Mouse (Mus musculus) liver, postnatal 0 days (tissue): ENCODE data around the gene Ccn5. TPM values are rescaled to one million over a fixed set of nuclear protein-coding genes. Genes with fewer than 3 reads are reported as not detected.

Source experiments
- ATAC-seq: fragments of 200-750 bp; cut with Nextera tagmentation; 2 replicates; pipeline ENCODE4 v1.8.0; 2017; ENCODE audit warnings: mild to moderate bottlenecking, moderate library complexity
- DNase-seq: peaks from one replicate; pipeline ENCODE4 v3.0.0-alpha.2; 2016
- H3K27ac ChIP-seq: fragments of 300-500 bp; sonication (generic); 2 replicates; pipeline ENCODE4 v1.5.1; 2014; ENCODE audit warnings: antibody characterized with exemption, moderate library complexity, mild to moderate bottlenecking, low read depth
- H3K27me3 ChIP-seq: fragments of 300-500 bp; sonication (generic); 2 replicates; pipeline ENCODE4 v1.6.1; 2014; ENCODE audit warnings: low read length, control low read depth, mixed read lengths; ENCODE audit not compliant: insufficient read depth
- H3K36me3 ChIP-seq: fragments of 300-500 bp; sonication (generic); replicated peaks from 2 replicates; pipeline ENCODE4 v1.6.1; 2014; ENCODE audit warnings: mild to moderate bottlenecking, control low read depth, low read length, moderate library complexity, mixed read lengths; ENCODE audit not compliant: insufficient read depth
- H3K4me1 ChIP-seq: fragments of 300-500 bp; sonication (generic); 2 replicates; pipeline ENCODE4 v1.6.1; 2014; ENCODE audit warnings: antibody characterized with exemption, mild to moderate bottlenecking, control low read depth; ENCODE audit not compliant: insufficient read depth
- H3K4me2 ChIP-seq: fragments of 300-500 bp; sonication (generic); 2 replicates; pipeline ENCODE4 v1.6.1; 2014; ENCODE audit warnings: low read depth, mild to moderate bottlenecking, low read length, moderate library complexity, mixed read lengths
- H3K4me3 ChIP-seq: fragments of 300-500 bp; sonication (generic); 2 replicates; pipeline ENCODE4 v1.5.1; 2014; ENCODE audit warnings: low read depth, low read length
- H3K9ac ChIP-seq: fragments of 300-500 bp; sonication (generic); replicated peaks from 2 replicates; pipeline ENCODE4 v1.6.1; 2014; ENCODE audit warnings: mild to moderate bottlenecking, moderate library complexity
- H3K9me3 ChIP-seq: fragments of 300-500 bp; sonication (generic); 2 replicates; pipeline ENCODE4 v1.6.1; 2016; ENCODE audit warnings: mild to moderate bottlenecking, control low read depth, low read length, mixed read lengths
- CTCF ChIP-seq: sonication (generic); IDR thresholded peaks from 2 replicates; pipeline ENCODE4 v1.5.1; 2016; ENCODE audit warnings: antibody characterized with exemption, low read depth
- EP300 ChIP-seq: IDR thresholded peaks from 2 replicates; pipeline ENCODE4 v1.6.1; 2016; ENCODE audit warnings: antibody characterized with exemption, low read depth, mild to moderate bottlenecking
- WGBS: fragments of 180-500 bp; shearing (Covaris S2); extraction: QIAGEN DNeasy Blood & Tissue Kit; methylation state at CpG from one replicate; pipeline ENCODE4 v1.1.7; 2014; ENCODE audit not compliant: insufficient replicate concordance; 5-methylcytosine and 5-hydroxymethylcytosine counted together
- polyA plus RNA-seq: library from polyadenylated mRNA; unstranded; fragments of >200 nt; fragmentation: Nextera tagmentation; extraction: Ambion mirVana; gene quantifications from 2 replicates; pipeline ENCODE4 v1.2.1, GENCODE M21; 2015

Ccn5 gene
- polyA plus RNA-seq, 1 experiment from 2014 or later: 0.06 TPM

GRCm38 (mm10) chr2:163831163-163831562, 10.5 kb downstream of the Ccn5 start:
- Histone ChIP-seq H3K27me3 (no peaks in the 10 kb centered on the region), H3K4me1 (no peaks in the 10 kb centered on the region), H3K36me3 (no peaks in the 10 kb centered on the region), H3K4me3 (no peak overlapping the region), H3K27ac (no peak overlapping the region), H3K4me2 (no peak overlapping the region), H3K9ac (no peak overlapping the region), H3K9me3 (no peaks in the 10 kb centered on the region)
- no peak for ATAC-seq
- no peak for DNase-seq
- TF ChIP-seq CTCF (no peak), EP300 (no peak)
- WGBS: 42% methylated on average over 1 of the region's 1 CpGs

GRCm38 (mm10) chr2:163838043-163838442, 17.4 kb downstream of the Ccn5 start:
- no peak for TF ChIP-seq EP300
- peak; percentile 99 for TF ChIP-seq CTCF
- ATAC-seq (peak; percentile 73), DNase-seq (peak; percentile 80)
- H3K4me1 ChIP-seq: no peaks in the 10 kb centered on the region
- H3K27ac ChIP-seq: no peak overlapping the region
- H3K4me3 ChIP-seq: no peak overlapping the region
- no peak overlapping the region for H3K9ac ChIP-seq
- H3K27me3 ChIP-seq: no peaks in the 10 kb centered on the region
- WGBS: 24% methylated on average over 9 of the region's 9 CpGs
- H3K9me3 ChIP-seq: no peaks in the 10 kb centered on the region
- no peaks in the 10 kb centered on the region for H3K36me3 ChIP-seq
- H3K4me2 ChIP-seq: no peak overlapping the region

GRCm38 (mm10) chr2:163839519-163839918, 18.9 kb downstream of the Ccn5 start:
- WGBS: 47% methylated on average over 6 of the region's 6 CpGs
- Histone ChIP-seq H3K9ac (no peak overlapping the region), H3K27ac (no peak overlapping the region), H3K4me1 (no peaks in the 10 kb centered on the region), H3K36me3 (no peaks in the 10 kb centered on the region), H3K4me3 (no peak overlapping the region), H3K4me2 (no peak overlapping the region), H3K9me3 (no peaks in the 10 kb centered on the region), H3K27me3 (no peaks in the 10 kb centered on the region)
- peak; percentile 83 for DNase-seq
- peak; percentile 86 for ATAC-seq
- TF ChIP-seq CTCF (no peak), EP300 (no peak)

GRCm38 (mm10) chr2:163842043-163842442, 21.4 kb downstream of the Ccn5 start:
- Histone ChIP-seq H3K9me3 (no peaks in the 10 kb centered on the region), H3K36me3 (no peaks in the 10 kb centered on the region), H3K27me3 (no peaks in the 10 kb centered on the region), H3K4me3 (no peak overlapping the region), H3K9ac (no peak overlapping the region), H3K27ac (no peak overlapping the region), H3K4me2 (no peak overlapping the region), H3K4me1 (no peaks in the 10 kb centered on the region)
- no peak for ATAC-seq
- 63% methylated on average over 4 of the region's 4 CpGs for WGBS
- TF ChIP-seq EP300: no peak
- DNase-seq: no peak

- DNase-seq (peak; percentile 16), ATAC-seq (no peak)
- H3K27ac ChIP-seq: no peak within 1 kb of the TSS
- H3K36me3 ChIP-seq: no peaks in the 10 kb centered on the region
- H3K4me1 ChIP-seq: no peaks in the 10 kb centered on the region
- H3K27me3 ChIP-seq: peaks cover 63% of the 10 kb centered on the region
- no peak within 1 kb of the TSS for H3K4me2 ChIP-seq
- H3K9ac ChIP-seq: no peak within 1 kb of the TSS
- WGBS: 1% methylated on average over 36 of the region's 38 CpGs
- H3K4me3 ChIP-seq: no peak within 1 kb of the TSS
- no peaks in the 10 kb centered on the region for H3K9me3 ChIP-seq
- TF ChIP-seq EP300 (no peak), CTCF (peak; percentile 27)
These were observed 32.8 kb downstream of the Ccn5 start, which contains the start of gene Kcnk15 for GRCm38 (mm10) chr2:163853461-163853901. Gene Kcnk15, plus strand, starts transcription at chr2:163853651.

- H3K27me3 ChIP-seq: peaks cover 55% of the 10 kb centered on the region
- DNase-seq (no peak), ATAC-seq (no peak)
- H3K9me3 ChIP-seq: no peaks in the 10 kb centered on the region
- TF ChIP-seq CTCF: no peak
- TF ChIP-seq EP300: no peak
- 73% methylated on average over 6 of the region's 6 CpGs for WGBS
- H3K4me3 ChIP-seq: no peak overlapping the region
- H3K36me3 ChIP-seq: no peaks in the 10 kb centered on the region
- H3K4me2 ChIP-seq: no peak overlapping the region
- H3K27ac ChIP-seq: no peak overlapping the region
- no peaks in the 10 kb centered on the region for H3K4me1 ChIP-seq
- H3K9ac ChIP-seq: no peak overlapping the region
These were observed 36.6 kb downstream of the Ccn5 start for GRCm38 (mm10) chr2:163857233-163857632.

GRCm38 (mm10) chr2:163858254-163858947, 37.7 kb downstream of the Ccn5 start:
- peak; percentile 79 for TF ChIP-seq CTCF
- TF ChIP-seq EP300: no peak
- no peaks in the 10 kb centered on the region for H3K4me1 ChIP-seq
- H3K4me2 ChIP-seq: no peak overlapping the region
- no peak for ATAC-seq
- WGBS: 14% methylated on average over 45 of the region's 50 CpGs
- no peaks in the 10 kb centered on the region for H3K9me3 ChIP-seq
- no peak overlapping the region for H3K27ac ChIP-seq
- H3K9ac ChIP-seq: no peak overlapping the region
- no peak overlapping the region for H3K4me3 ChIP-seq
- peaks cover 49% of the 10 kb centered on the region for H3K27me3 ChIP-seq
- DNase-seq: peak; percentile 53
- H3K36me3 ChIP-seq: no peaks in the 10 kb centered on the region
